1 mouse cellular context compared by ENCODE assay signal in the genomic region with DNA sequence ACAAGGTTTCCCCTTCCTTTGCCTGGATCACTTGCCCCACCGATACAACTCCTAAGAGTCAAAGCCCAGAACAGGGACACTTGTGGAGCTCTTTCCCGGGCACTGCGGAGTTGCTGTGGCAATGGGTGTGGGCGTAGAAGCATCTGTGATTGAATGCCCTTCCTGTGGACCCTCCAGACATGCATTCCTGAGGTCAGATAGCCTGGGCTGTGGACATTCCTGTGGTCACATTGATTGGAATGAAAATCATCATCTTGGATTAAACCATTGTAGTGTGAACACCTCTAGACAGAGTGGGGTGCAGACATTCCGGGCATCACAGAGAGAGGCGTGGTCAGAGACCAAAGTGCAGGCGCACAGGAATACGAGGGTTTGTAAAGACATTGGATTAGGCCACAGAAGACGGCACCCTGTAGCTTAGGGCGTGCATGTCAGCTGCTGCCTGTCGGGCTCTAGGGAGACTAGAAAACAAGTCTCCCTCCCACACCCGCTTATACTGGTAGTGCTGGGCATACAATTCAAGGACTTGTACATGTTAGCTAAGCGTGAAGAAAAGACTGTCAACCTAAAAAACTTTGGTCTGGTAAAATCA.
TF ChIP-seq lines count a peak whose summit lies in the region.

No protein-coding gene starts in this region.

TF ChIP-seq in myocyte, 11 proteins besides CTCF, POLR2A, EP300 and RAD21:
- TF ChIP-seq MYOG (IDR thresholded peaks at IDR 0.05; ENCODE audit: control insufficient read depth in 1 of 3, insufficient read depth in 1 of 3, insufficient read length in 2 of 3, low read depth in 2 of 3) (peak in 1 of 3 experiments; percentile 57), POLR2AphosphoS2 (IDR thresholded peaks at IDR 0.05; ENCODE audit: insufficient read length, low read depth) (no peak), USF1 (IDR thresholded peaks at IDR 0.05; ENCODE audit: low read depth) (no peak), MYOD1 (IDR thresholded peaks at IDR 0.05; ENCODE audit: control insufficient read depth in 1 of 3, insufficient read length in 2 of 3, low read depth in 2 of 3) (peak in 2 of 3 experiments; percentile 50 to 60), REST (IDR thresholded peaks at IDR 0.05; ENCODE audit: insufficient read depth, insufficient read length) (no peak), TCF12 (IDR thresholded peaks at IDR 0.05; ENCODE audit: insufficient read depth, poor library complexity, severe bottlenecking) (peak; percentile 22), TCF3 (IDR thresholded peaks at IDR 0.05; ENCODE audit: insufficient read length, low read depth) (peak; percentile 49)
